ENCODE assay signal across 15 mouse cellular contexts in genomic region chr15:28065572-28065971, GRCm38 (mm10).
"Had no signal": no experiment of that assay in that cellular context is flagged by ENCODE, and none has a peak within 500 bp of the region (broad histone marks: within the 10 kb centered on the region; RNA-seq: fewer than 3 reads in every experiment).

No protein-coding gene starts in this region.

- H3K4me3 ChIP-seq: lung, embryonic 15.5 days; megakaryocyte, embryonic 14.5 days; midbrain, embryonic 13.5 days; midbrain, embryonic 15.5 days; neural tube, embryonic 12.5 days had no signal

- H3K9ac ChIP-seq: liver, embryonic 14.5 days; lung, embryonic 15.5 days; midbrain, embryonic 13.5 days; midbrain, embryonic 15.5 days; neural tube, embryonic 12.5 days had no signal

- H3K9me3 ChIP-seq: lung, embryonic 15.5 days; midbrain, embryonic 13.5 days; midbrain, embryonic 15.5 days; neural tube, embryonic 12.5 days had no signal

- H3K27ac ChIP-seq: liver, embryonic 14.5 days; lung, embryonic 15.5 days; midbrain, embryonic 13.5 days; midbrain, embryonic 15.5 days; neural tube, embryonic 12.5 days had no signal

- H3K4me2 ChIP-seq: lung, embryonic 15.5 days; midbrain, embryonic 11.5 days; midbrain, embryonic 13.5 days; midbrain, embryonic 15.5 days; neural tube, embryonic 12.5 days had no signal

- H3K4me1 ChIP-seq: lung, embryonic 15.5 days; megakaryocyte, embryonic 14.5 days; midbrain, embryonic 15.5 days had no signal

- H3K27me3 ChIP-seq: lung, embryonic 15.5 days; megakaryocyte, embryonic 14.5 days; midbrain, embryonic 13.5 days; midbrain, embryonic 15.5 days had no signal

- DNase-seq: lung, adult 18-20 months; lung, postnatal 14 days; lung, postnatal 4 days; right cerebral cortex, postnatal 14 days; thymus, adult 18-20 months; thymus, postnatal 14 days; thymus, postnatal 36 days had no signal

- ATAC-seq: lung, postnatal 0 days; midbrain, embryonic 13.5 days; midbrain, embryonic 15.5 days had no signal

- H3K36me3 ChIP-seq: lung, embryonic 15.5 days; midbrain, embryonic 13.5 days; midbrain, embryonic 15.5 days; neural tube, embryonic 12.5 days had no signal
